Mouse (Mus musculus) hindlimb bud, embryonic 11.5 days (tissue): ENCODE measurements around the gene Mtfr2.

ENCODE experiments used
- DNase-seq: peaks from one replicate; pipeline ENCODE4 v3.0.0-alpha.2; 2012; ENCODE audit warnings: low read depth, low spot score; ENCODE audit errors: extremely low spot score

Mtfr2 gene

DNA sequence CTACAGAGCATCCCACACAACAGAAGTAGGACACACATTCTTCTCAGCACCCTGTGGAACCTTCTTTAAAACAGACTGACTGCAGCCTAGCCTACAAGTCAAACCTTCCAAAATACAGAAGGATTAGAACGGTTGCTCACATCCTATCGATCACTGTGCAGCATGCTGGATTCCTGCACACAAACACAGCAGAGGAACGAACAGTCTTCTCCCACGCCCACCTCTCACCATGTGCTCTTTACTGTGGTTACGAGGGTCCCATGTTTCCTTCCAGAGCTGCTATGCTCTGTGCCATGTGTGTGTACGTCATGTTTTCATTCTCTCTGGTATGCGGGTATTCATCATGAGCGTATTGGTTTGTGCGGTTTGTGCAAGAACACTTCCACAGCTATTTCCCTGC is 30.1 kb downstream of the Mtfr2 start:
- no peak for DNase-seq

DNA sequence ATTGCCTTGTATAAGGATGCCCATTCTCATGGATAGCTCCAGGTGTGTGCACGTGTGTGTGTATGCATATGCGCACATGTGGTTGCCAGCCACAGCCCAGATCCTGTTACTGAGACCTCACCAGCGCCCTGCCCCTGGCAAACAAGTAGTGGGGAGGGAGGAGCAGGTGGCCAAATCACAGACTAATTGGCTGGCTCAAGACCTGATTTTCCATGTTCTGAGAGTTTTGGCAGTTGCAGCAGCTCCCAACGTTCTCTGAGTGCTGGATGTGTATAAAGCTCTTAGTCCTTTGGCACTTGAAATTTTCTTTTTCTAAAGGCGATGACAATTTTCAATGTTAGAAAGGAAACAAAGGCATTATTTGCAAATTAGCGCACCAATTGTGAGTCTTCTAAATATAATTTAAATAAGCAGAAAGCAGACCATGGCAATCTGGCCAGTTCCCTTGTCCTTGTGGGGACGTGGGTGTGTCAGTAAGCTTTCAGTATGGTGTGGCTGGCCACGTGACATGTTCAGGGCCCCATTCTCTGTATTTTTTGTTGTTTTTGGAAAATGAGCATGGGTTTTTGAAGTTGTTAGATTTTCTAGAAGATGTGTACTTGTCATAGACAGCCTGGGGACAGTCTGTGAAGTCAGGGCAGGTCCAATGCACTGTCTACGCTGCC is 31.6 kb downstream of the Mtfr2 start:
- DNase-seq, result no peak

DNA sequence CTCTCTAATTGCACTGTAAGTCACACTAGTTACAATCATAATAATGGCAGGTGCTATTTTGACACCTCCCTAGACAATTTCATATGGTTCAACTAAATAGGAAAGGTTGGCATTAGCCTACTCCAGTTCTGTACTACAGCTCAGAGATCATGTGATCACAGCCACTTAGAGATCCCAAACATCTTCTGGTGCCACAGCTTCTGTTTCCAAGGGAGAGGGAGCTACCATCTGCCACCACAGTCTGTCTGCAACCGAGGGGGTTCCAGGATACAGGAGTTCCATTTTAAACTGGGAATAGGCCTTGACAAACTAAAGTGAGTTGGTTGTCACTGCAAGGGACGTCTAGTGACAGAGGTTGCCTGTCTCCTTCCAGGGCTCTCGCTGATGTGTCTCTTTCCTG is 33.2 kb downstream of the Mtfr2 start:
- no peak for DNase-seq

DNA sequence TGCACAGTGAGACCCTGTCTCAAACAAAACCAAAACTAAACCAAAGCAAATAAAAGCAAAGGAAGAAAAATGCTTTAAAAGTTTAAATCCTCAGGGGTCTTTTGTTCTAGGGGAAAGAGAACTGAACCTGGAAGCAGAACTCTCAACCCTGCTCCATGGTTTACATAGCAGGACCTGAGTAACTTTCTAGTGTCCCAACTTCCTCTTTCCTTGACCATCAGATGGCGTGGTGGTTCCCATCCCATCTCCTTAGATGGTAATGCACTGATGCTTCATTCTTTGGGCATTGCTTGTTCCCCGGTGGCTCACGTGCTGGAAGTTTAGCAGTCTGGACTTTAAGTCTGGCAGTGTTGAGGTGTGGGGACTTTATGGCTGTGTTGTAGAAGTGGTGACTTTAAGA is 33.8 kb downstream of the Mtfr2 start:
- no peak for DNase-seq

DNA sequence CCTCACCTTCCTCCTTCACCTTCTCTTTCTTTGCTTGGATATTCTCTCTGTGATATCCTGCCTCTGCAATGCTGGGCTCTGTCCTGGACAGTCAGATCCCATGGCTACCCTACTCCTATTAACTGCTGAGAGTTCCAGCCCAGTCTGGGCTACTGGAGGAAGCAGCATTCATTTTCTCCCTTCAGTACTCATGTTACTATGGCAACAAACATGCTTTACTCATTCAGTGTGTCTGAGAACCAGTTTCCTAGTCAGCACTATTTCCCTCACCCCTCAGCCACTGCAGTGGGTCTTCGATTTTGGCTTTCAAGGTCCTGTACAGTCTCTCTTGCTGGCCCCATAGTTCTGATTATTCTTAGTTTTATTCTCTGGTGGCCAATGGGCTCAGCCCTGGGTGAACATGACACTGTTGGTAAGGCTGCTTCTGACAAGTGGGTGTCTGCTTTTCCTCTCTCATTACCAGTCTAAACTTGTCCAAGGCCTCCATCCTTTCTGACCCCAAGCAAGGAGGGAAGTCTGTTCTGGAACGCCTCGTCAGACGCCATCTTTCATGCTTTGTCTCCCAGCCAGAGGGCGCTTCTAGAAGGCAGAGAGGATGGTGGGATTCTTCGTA is 35.3 kb downstream of the Mtfr2 start:
- DNase-seq, result no peak

DNA sequence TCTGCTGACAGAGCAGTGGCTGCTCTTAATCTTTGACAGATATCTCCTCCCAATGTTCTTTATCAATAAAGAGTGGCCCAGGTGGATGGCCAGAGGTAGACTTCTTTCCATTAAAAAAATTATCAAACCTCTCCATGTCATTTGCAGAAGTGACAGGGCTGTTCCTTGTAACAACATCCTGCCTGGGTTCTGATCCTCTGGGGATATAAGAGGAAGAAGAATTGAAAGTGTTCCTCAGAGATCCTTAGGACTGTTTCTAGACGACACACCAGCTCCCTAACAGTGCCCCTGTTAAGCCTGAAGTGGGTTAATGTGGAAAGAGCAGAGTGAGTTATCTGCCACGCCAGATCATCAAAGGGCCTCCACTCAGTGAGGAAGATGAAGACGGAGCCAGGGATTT is 43.0 kb downstream of the Mtfr2 start:
- DNase-seq, result no peak

DNA sequence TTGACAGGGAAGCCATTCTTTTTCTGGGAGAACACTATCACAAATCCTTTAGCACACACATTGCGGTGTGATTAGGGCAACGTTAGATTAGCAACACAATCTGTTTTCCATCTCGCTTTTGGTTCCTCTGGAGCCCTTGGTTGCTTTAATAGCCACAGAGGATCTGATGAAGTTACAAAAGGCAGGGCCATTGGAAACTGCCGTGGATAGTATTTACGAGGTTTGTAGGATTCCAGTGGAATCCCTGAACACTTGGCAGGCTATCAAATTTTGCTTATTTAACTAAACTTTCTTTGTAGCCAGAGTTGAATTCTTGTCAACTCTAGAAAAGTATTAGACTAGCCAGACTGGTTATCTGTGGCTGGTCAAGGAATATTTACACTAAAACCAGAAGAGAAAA is 47.2 kb downstream of the Mtfr2 start:
- DNase-seq, result no peak

DNA sequence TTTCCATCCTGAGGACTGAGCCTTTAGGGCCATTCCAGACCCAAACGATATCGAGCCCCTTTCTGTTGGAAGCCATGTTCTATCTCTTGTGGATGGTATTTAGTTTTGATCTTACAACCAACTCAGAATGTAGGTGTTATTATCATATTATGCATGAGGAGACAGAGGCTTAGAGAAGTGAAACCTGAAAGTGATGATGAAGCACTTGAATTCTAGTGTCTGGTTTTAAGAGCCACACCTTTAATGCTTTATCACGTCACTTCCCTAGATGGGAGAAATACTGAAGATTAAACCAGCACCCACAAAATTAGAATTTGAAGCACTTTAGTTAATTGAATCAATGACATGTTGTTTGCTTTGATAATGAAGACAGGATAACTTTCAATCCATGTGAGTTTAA is 48.2 kb downstream of the Mtfr2 start:
- no peak for DNase-seq

DNA sequence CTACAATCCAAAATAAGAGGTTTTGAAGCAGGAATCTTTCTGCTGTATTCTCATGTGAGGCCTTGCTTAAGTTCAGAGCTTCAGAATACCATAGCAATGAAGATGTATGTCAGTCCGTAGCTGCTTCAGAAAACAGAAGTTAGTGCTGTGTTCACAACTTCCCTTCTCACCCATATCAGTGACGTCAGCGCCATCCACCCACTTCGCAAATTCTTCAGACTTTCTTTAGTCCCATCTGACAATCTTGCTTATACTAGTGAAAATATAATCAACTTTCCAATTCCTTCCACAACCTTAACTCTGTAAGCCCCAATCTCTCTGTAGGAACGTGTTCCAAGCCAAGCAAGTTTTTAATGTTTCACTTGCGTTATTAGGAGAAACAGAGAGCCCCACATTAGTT is 50.7 kb downstream of the Mtfr2 start:
- DNase-seq, result no peak

DNA sequence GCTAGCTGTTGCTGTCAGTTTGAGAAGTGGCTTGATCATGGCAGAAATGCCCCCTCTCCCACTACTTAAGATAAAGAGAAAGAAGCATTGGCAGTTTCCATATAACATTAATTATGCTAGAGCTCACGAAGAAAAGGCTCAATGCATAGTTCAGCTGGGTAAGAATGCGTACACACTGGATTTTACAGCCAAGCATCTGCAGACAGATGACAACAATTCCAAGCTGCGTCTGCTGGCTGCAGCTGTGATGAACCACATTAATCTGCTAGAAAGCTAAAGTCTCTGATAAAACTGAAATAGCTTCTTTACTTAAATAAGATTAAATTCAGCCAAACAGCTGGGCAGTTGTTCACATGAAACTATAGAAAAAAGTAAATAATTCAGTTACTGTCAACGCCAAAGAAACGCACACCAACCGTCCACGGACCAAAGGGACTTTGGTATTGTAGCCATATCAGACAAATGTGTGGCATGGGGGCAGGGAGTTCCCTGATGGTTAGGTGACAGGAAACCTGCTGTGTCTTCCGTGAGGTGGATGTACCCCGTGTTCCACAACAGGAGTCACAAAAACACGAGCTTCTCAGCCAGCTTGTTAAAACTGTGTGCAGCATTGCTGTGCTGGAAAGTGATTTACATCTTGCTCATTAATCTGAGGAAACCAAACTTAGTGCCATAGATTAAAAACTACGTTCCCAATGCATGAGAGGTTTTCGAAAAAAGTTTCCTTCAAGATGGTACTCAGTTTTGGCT is 51.2 kb downstream of the Mtfr2 start:
- no peak for DNase-seq

DNA sequence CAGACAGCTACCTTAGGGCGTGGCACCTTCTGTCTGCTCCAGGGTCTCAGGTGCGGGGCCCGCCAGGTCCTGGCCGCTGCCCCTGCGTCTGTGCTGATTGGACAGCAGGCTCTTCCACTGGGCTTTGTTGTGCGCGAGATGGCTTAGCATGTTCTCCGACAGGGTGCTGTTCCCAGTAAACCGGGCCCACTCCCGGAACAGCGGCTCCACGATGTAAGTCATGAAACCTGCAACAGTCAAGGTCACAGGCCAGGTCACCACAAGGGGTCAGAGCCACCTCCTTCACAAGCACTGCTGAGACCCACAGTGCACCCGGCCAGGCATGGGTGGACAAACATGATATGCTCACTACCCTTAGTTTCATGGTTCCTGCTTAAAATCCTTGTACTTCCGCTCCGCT is 52.8 kb downstream of the Mtfr2 start:
- DNase-seq, result no peak

DNA sequence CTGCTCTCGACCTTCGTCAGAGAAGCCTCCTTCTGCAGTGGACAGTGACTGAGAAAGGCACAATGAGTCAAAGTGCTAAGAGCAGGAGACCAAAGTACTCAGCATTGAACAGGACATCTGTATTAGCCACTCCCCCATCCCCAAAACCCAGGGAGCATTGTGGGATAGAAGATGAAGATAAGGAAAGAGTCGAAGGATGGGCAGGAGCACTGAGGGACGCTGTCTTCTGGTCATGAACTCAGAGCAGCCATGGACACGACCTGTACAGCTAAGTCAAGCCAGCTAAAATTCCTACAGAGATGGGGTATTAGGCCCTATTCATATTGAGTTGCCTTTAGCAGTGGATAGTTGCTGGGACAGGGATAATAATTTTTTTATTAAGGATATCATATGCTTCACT is 55.4 kb downstream of the Mtfr2 start:
- DNase-seq, result no peak

DNA sequence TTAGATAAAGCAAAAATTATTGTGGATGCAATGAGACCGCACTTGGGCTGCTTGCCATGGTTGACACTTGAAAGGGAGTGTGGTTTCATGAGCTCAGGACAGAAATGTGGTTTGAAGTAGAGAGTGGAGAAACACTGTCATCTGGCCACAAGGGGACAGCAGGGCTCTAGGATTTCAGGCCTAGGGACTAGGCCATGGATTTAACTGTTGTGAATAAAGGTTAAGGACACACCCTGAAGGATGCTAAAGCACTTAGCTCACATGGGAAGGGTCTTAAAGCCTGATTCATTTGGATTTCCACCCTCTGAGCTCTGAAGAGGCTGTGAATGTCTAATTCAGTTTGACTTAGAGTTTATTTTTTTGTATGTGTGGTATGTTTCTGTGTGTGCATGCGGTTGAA is 57.9 kb downstream of the Mtfr2 start:
- no peak for DNase-seq

DNA sequence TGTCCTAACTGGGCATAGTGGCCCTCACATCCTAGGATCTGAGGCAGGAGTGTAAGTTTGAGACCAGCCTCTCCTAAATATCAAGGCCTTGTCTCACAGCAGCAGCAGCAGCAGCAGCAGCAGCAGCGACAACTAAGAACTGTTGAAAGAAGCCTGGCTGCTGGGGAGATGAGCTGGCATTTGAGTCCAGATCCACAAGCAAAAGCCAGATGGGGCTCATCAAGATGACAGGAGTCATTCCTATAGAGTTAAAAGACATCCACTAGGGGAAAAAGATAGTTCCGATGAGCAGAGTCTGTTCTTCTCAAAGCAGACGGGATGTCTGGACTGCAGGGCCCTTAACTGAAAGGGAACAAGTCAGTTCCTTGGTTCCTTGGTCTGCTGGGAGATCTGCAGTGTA is 60.8 kb downstream of the Mtfr2 start:
- DNase-seq, result no peak

DNA sequence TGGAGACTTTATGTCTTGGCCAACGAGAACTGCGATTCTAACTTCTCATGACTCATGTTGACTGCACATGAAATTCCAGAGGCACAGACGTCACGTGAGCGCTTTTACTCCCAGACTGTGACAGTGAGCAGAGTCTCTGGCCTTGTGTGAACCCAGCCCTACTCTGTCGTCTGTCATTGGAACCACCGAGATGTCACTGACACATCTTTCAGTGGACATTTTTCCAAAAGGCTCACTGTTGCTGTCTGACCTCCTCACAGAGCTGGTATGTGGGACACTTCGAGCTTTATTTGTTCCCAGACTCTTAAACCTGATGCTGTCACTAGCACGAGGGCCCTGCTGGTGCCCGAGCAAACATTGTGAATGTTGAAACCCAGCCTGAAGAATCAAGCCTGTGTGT is 61.6 kb downstream of the Mtfr2 start:
- DNase-seq, result no peak
